Mouse (Mus musculus) embryonic facial prominence, embryonic 15.5 days (tissue): ENCODE measurements at regions not wholly inside any gene's neighbourhood (a gene's known extent, or its start where the extent isn't known, plus 50 kb on each side); places are given as distances from the start of the nearest gene placed in this dataset.

Experiments used
- ATAC-seq: fragments of 200-750 bp; cut with Nextera tagmentation; 2 replicates; pipeline ENCODE4 v1.8.0; 2017; ENCODE audit warnings: low read depth, moderate TSS enrichment; ENCODE audit not compliant: insufficient number of reproducible peaks, low FRiP score, low TSS enrichment
- H3K27ac ChIP-seq: fragments of 300-500 bp; sonication (generic); replicated peaks from 2 replicates; pipeline ENCODE4 v1.5.1; 2015; ENCODE audit warnings: mild to moderate bottlenecking, inconsistent platforms
- H3K27me3 ChIP-seq: fragments of 300-500 bp; sonication (generic); 2 replicates; pipeline ENCODE4 v1.6.1; 2015; ENCODE audit warnings: inconsistent platforms
- H3K36me3 ChIP-seq: fragments of 300-500 bp; sonication (generic); 2 replicates; pipeline ENCODE4 v1.6.1; 2015; ENCODE audit warnings: mild to moderate bottlenecking, inconsistent platforms
- H3K4me1 ChIP-seq: fragments of 300-500 bp; sonication (generic); 2 replicates; pipeline ENCODE4 v1.6.1; 2015; ENCODE audit warnings: inconsistent platforms
- H3K4me2 ChIP-seq: fragments of 300-500 bp; sonication (generic); replicated peaks from 2 replicates; pipeline ENCODE4 v1.6.1; 2015; ENCODE audit warnings: mild to moderate bottlenecking, inconsistent platforms
- H3K4me3 ChIP-seq: fragments of 300-500 bp; sonication (generic); replicated peaks from 2 replicates; pipeline ENCODE4 v1.5.1; 2015; ENCODE audit warnings: mild to moderate bottlenecking, inconsistent platforms
- H3K9ac ChIP-seq: fragments of 300-500 bp; sonication (generic); 2 replicates; pipeline ENCODE4 v1.6.1; 2015; ENCODE audit warnings: inconsistent platforms
- H3K9me3 ChIP-seq: fragments of 300-500 bp; sonication (generic); replicated peaks from 2 replicates; pipeline ENCODE4 v1.6.1; 2016; ENCODE audit warnings: inconsistent platforms
- WGBS: fragments of 180-500 bp; shearing (Covaris S2); methylation state at CpG from one replicate; pipeline ENCODE4 v1.1.7; 2015; 5-methylcytosine and 5-hydroxymethylcytosine counted together

DNA sequence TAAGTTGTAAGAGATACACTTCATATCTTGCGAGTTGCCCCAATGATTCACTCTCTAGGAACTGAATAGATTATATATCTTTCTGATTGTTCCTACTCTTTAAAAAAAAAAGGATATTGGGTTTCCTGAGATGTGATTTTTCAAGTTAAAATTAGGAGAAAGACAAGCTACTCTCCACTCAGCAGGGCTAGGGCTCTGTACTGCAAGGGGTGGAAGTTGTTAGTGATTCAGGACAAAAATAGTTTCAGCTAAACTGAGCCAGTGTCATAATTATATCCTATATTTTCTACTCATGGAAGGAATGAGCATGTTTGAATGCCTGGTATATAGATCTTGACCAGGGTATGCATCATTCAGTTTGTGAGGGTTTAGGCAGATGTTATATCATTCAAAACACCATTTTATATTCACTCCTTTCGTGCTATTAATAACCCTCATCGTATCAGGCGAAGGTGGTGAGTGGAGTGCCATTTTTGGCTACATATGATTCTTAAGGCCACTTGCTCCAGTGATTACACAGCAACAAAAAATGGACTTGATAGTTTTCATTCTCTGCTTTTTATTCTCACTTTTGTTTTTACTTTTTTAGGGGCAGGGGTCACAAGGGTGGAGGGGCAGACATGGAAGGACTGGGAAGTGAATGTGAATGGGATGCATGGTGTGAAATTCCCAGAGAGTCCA is 228.7 kb downstream of the Ttll7 start:
- Histone ChIP-seq H3K9ac (no peak overlapping the region), H3K27me3 (no peaks in the 10 kb centered on the region), H3K4me2 (no peak overlapping the region), H3K4me3 (no peak overlapping the region), H3K4me1 (no peaks in the 10 kb centered on the region), H3K27ac (no peak overlapping the region), H3K36me3 (no peaks in the 10 kb centered on the region), H3K9me3 (no peaks in the 10 kb centered on the region)
- 75% methylated on average over 4 of the region's 4 CpGs for WGBS
- ATAC-seq, result no peak

DNA sequence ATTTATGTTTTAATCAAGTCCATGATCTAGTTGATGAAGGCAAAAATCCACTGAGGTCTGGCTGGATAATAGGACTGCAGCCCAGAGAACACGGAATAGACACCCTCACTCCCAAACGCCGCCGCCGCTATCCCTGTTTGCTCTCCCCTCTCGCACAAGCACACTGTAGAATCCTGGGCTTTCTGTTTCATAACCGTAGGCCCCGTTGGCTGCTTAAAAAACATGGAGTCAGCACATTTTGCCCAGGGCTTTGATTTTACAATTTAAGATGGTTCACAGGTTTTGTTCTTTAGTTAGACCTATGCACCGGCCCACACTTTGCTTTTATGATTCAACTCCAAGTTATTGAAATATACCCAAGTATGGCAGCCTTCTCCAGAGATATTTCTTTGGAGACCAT is 229.6 kb downstream of the Ttll7 start:
- H3K36me3 ChIP-seq, result no peaks in the 10 kb centered on the region
- H3K9ac ChIP-seq, result no peak overlapping the region
- WGBS, result 92% methylated on average over 9 of the region's 9 CpGs
- H3K27ac ChIP-seq, result no peak overlapping the region
- no peaks in the 10 kb centered on the region for H3K9me3 ChIP-seq
- H3K4me1 ChIP-seq, result no peaks in the 10 kb centered on the region
- ATAC-seq, result no peak
- no peaks in the 10 kb centered on the region for H3K27me3 ChIP-seq
- H3K4me3 ChIP-seq, result no peak overlapping the region
- H3K4me2 ChIP-seq, result no peak overlapping the region

DNA sequence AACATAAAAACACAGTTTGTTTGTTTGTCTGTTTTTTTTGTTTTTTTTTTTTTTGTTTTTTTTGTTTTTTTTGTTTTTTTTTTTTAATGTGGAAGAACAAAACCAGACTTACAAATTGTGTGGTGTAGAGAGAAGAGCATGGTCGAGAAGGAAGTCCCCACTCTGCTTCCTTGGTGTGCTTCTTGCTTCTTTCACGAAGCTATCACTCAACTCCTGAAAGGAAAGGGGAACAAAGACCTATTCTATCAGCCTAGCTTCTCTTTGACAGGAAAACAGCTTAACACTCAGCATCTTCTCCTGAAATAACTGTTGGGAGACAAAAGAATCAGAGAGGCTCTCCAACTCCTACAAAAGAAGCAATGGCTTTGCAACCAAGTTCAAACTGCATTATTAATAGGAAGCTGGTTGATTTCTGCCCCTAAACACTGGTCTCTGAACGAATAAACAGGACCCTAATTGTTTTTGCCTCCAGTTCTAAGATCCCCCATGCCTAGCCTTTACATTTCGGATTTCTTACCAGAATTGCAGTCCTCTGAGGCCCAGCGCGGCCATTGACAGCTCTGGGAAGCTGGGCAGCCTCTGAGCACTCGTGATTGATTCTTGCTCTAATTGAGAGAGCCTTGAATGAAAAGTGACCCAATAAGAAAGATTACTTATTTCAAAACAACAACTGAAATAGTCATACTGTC is 230.2 kb downstream of the Ttll7 start:
- no peaks in the 10 kb centered on the region for H3K27me3 ChIP-seq
- H3K4me1 ChIP-seq, result no peaks in the 10 kb centered on the region
- H3K4me2 ChIP-seq, result no peak overlapping the region
- H3K36me3 ChIP-seq, result no peaks in the 10 kb centered on the region
- WGBS, result 43% methylated on average over 7 of the region's 7 CpGs
- no peak for ATAC-seq
- H3K4me3 ChIP-seq, result no peak overlapping the region
- H3K9me3 ChIP-seq, result no peaks in the 10 kb centered on the region
- H3K27ac ChIP-seq, result no peak overlapping the region
- no peak overlapping the region for H3K9ac ChIP-seq

DNA sequence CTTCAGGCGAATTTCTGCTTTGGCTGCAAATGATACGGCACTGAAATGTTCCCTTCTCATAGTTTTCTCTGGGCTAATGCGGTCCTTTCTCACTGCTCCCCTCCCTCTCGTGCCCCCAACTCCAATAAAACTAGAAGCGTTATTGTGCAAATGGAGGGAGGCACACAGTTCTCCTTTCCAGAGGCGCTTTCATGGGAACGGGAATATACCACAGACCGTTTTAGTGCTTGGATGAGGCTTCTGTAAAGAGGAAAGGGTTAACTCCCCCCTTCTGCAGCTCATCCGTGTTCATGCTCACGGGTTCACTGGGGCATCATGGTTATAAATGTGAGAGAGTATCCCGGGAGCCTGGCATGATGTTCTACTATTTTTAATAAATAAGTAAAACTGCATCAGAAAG is 231.2 kb downstream of the Ttll7 start:
- Histone ChIP-seq H3K4me1 (no peaks in the 10 kb centered on the region), H3K9ac (no peak overlapping the region), H3K36me3 (no peaks in the 10 kb centered on the region), H3K27ac (no peak overlapping the region), H3K4me3 (no peak overlapping the region), H3K4me2 (no peak overlapping the region), H3K27me3 (no peaks in the 10 kb centered on the region), H3K9me3 (no peaks in the 10 kb centered on the region)
- ATAC-seq, result no peak
- 49% methylated on average over 11 of the region's 11 CpGs for WGBS

DNA sequence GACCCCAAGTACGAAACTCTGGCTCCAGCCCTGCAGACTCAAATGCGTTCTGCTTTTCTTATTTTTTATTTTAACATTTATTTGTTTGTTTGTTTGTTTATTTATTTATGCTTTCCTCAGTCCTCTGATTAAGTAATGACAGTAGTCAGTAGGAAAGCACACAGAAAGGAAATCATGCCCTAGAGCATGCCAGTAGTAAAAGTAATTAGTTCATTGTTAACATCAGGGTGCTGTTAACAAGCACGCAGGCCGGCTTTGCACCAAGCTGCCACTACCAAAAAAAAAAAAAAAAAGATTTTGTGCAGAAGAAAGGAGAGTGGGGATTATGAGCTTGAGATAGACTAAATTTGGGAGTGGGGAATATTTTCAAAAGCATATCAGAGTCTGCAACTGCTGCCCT is 231.7 kb downstream of the Ttll7 start:
- no peak for ATAC-seq
- Histone ChIP-seq H3K36me3 (no peaks in the 10 kb centered on the region), H3K27me3 (no peaks in the 10 kb centered on the region), H3K9ac (no peak overlapping the region), H3K4me3 (no peak overlapping the region), H3K4me2 (no peak overlapping the region), H3K9me3 (no peaks in the 10 kb centered on the region), H3K27ac (no peak overlapping the region), H3K4me1 (no peaks in the 10 kb centered on the region)
- WGBS, result 75% methylated on average over 4 of the region's 4 CpGs

DNA sequence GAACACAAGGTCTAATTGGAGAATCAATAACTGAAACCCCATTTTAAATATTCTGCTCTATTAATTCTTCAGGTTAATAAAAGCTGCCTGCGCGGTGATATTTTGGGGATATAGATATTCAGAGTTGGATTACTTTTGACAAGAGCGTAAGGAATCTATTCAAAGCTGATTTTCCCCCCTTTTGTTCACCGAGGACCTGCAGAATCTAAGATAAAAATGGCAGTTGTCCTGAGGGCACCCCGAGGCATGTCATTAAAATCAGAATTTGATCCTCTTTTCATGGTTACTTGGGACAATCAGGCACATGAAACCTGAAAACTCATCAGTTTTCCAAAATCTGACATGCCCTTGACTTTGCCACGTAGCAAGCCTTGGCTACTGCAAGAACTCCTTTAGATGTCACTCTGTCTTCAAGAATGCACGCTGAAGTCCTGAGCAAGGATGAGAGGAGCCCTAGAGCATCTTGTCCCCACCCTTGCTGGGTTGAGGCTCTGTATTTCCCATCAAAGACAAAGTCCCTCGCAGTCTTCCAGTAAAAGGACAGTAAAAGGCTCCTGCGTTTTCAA is 232.5 kb downstream of the Ttll7 start:
- no peak overlapping the region for H3K4me2 ChIP-seq
- 39% methylated on average over 9 of the region's 9 CpGs for WGBS
- no peaks in the 10 kb centered on the region for H3K27me3 ChIP-seq
- no peaks in the 10 kb centered on the region for H3K4me1 ChIP-seq
- no peak for ATAC-seq
- H3K27ac ChIP-seq, result no peak overlapping the region
- no peaks in the 10 kb centered on the region for H3K9me3 ChIP-seq
- H3K36me3 ChIP-seq, result no peaks in the 10 kb centered on the region
- no peak overlapping the region for H3K4me3 ChIP-seq
- no peak overlapping the region for H3K9ac ChIP-seq

DNA sequence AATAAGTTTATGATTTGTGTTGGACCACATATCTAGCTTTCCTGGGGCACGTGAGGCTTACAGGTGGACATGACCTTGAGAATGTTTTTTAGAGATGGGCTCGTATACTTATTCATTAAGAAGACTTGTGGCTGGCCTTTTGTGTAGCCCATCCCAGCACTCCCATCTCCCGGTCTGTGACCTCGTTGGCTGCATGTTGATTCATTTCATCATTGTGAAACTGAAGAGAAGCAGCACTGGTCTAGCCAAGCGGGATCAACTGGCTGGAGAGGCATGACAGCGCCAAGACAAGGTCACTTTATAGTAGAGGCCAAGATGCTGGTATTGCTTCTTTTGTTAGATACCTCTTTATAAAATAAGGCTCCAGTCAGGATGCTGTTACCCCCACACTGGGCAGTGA is 236.0 kb downstream of the Ttll7 start:
- WGBS, result 93% methylated on average over 6 of the region's 6 CpGs

DNA sequence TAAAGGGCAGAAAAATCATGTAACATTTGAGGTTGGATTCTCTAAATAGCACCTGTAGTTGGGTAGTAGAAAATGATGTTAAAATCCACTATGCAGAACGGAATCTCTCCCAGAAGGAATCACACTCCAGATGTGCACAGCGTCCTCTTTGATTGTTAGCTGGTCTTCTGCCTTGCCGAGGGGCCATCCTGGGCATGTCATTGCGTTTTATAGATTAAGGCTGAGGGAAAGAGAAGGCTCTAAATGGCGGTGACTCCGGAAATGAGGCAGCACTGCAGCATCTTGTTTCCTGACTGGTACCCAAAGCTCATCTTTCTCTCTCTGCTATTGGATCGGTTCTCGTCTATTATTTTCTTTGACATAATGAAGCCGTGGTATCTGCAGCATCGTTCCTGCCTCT is 237.5 kb downstream of the Ttll7 start:
- Histone ChIP-seq H3K36me3 (no peaks in the 10 kb centered on the region), H3K4me1 (no peaks in the 10 kb centered on the region), H3K27ac (no peak overlapping the region), H3K4me3 (no peak overlapping the region), H3K27me3 (no peaks in the 10 kb centered on the region), H3K4me2 (no peak overlapping the region), H3K9ac (no peak overlapping the region), H3K9me3 (no peaks in the 10 kb centered on the region)
- no peak for ATAC-seq
- WGBS, result 58% methylated on average over 10 of the region's 10 CpGs

More for the DNA sequence above, 236.0 kb downstream of the Ttll7 start:
- H3K27me3 ChIP-seq, result no peaks in the 10 kb centered on the region
- no peak overlapping the region for H3K4me2 ChIP-seq
- no peak overlapping the region for H3K4me3 ChIP-seq
- no peak overlapping the region for H3K9ac ChIP-seq
- no peaks in the 10 kb centered on the region for H3K4me1 ChIP-seq
- no peak overlapping the region for H3K27ac ChIP-seq
- no peak for ATAC-seq
- H3K36me3 ChIP-seq, result no peaks in the 10 kb centered on the region
- no peaks in the 10 kb centered on the region for H3K9me3 ChIP-seq

DNA sequence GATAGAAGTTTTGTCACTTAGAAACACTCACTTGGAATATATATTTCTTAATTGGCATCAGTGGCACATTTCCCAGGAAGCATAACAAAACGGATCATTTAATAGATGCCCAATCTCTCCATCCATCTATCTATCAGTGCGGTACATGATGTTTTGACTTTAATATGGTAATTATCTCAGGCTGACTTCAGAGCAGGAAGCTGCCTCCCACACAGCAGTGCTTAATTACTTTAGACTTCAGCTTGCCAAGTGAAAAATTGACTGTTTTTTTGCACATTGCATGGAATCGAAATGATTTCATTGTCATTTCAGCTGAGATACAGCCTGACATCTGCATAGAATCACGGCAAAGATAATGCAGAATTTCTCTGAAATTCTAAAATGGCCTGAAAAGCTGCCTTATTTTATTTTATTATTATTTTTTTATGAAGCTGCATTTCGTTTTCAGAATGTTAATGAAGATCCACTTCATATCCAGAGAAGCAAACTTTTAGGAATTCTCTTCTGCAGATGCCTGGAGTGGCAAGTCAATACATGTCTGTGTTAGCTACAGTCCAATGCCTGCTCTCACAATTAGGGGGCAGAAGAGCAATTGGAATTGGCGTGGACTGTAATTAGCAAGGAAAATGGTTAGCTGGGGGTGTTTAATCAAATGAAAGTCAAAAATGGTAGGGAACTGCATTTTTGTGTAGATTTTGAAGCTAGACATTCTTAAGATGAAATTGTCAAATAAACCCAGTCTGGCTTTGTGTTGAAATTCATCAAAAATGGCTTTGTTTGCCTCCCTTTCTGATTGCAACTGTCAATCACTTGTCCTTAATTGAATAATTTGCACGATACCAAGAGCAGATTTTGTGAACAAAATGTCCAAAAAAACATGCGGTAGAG is 240.3 kb downstream of the Ttll7 start:
- Histone ChIP-seq H3K36me3 (no peaks in the 10 kb centered on the region), H3K4me3 (no peak overlapping the region), H3K4me1 (no peaks in the 10 kb centered on the region), H3K9ac (no peak overlapping the region), H3K4me2 (no peak overlapping the region), H3K27ac (no peak overlapping the region), H3K9me3 (no peaks in the 10 kb centered on the region), H3K27me3 (no peaks in the 10 kb centered on the region)
- WGBS, result 41% methylated on average over 8 of the region's 8 CpGs
- no peak for ATAC-seq

DNA sequence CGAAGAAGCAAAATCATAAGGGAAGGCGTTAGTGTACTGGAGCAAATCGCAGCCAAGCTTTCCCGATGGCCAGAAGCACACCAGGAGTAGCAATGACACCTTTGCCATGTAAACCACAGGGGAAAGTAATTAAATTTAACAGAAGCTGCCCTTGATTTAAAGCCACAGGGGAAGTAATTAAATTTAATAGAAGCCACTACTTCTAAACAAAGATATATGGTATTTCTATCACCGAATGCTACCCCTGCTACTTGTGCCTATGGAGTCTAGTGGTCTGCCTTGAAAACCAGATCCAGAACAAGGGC is 240.9 kb downstream of the Ttll7 start:
- H3K36me3 ChIP-seq, result no peaks in the 10 kb centered on the region
- no peaks in the 10 kb centered on the region for H3K9me3 ChIP-seq
- no peaks in the 10 kb centered on the region for H3K27me3 ChIP-seq
- 59% methylated on average over 5 of the region's 5 CpGs for WGBS
- H3K4me2 ChIP-seq, result no peak overlapping the region
- no peak overlapping the region for H3K27ac ChIP-seq
- ATAC-seq, result no peak
- no peak overlapping the region for H3K4me3 ChIP-seq
- H3K4me1 ChIP-seq, result 0 out of 2 replicates have a peak, but pooled peaks cover under 1% of the 10 kb centered on the region
- no peak overlapping the region for H3K9ac ChIP-seq

DNA sequence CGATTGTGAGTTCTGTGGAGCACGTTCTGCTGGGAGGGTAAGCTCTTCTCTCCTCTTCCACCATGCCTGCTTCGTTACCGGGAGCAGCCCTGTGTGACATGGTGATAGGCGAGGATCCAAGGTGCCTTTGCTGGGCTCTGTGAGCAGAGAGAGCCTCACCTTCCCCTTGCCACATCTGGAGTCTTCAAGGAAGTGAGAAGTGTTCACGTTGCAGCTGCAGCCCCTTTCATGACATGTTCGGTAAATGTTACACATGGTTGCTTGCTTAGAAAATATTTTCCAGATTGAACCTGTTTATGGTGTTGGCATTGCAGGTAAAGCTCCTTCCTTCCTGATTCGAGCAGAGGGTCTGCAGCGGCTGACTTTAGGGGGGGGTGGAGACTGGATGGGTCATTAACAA is 244.0 kb downstream of the Ttll7 start:
- ATAC-seq, result no peak
- Histone ChIP-seq H3K4me3 (no peak overlapping the region), H3K4me2 (no peak overlapping the region), H3K9ac (no peak overlapping the region), H3K36me3 (no peaks in the 10 kb centered on the region), H3K4me1 (peaks cover 13% of the 10 kb centered on the region; the same call in 1 of the 2 replicates), H3K9me3 (no peaks in the 10 kb centered on the region), H3K27ac (no peak overlapping the region), H3K27me3 (no peaks in the 10 kb centered on the region)
- WGBS, result 51% methylated on average over 9 of the region's 9 CpGs
